Mouse (Mus musculus): ENCODE measurements around the gene Dok3. TPM values are rescaled to one million over a fixed set of nuclear protein-coding genes. Genes with fewer than 3 reads are reported as not detected.

Gene Dok3
- total and polyA plus RNA-seq, 3 experiments, result 3.8 to 13.9 (median 4.9) TPM

DNA sequence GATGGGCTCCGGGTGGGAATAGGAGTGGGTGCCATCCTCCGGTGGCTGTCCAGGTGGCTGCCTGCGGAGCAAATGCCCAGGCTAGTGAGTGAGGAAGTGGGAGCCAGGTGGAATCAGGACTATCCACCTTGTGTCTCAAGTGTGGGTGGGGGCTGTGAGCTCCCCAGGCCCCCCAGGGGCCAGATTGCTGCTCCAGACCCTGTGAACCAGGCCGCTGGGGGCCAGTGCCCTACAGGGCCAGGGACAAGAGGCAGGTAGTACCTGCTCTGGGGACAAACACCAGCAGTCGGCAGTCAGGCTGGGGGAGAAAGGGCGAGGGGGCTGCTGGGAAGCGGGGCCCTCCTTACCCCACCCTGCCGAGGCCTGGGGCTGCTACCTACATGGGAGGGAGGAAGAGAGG lies 52.8 kb downstream of the Dok3 start:
- DNase-seq, result no peak

DNA sequence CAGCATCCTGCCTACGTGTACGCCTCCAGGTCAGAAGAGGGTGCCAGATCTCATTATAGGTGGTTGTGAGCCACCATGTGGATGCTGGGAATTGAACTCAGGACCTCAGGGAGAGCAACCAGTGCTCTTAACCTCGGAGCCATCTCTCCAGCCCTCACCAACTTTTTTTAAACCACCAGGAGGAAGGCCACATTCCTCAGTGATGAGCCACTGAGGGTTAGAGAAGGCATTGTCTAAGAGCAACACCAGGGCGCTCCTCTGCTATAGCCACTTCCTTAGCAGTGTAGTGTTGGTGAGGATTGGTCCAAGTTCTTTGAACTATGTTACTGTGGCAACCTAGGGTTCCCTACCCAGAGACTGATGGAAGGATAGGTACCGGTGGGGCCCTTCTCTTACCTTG lies 53.3 kb downstream of the Dok3 start:
- DNase-seq, result no peak

DNA sequence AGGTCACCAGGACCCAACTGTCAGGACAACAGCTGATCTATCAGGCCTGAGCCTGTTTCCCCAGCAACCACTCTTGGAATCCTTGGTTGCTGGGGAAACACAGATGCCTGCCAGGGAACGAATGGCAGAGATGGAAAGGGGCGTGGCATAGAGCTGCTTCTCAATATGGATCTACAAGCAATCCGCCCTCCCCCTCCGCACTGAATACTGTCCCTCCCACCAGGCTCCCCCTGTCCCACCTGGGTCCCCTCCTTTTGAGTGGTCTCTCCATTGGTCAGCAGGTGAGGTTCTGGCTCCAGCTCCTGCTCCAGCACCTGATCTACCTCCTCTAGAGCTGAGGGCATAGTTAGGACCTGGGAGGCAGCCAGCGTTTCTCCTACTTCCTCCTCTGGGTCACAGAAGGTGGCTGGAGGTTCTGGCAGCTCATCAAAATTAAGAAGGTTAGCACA lies 54.5 kb downstream of the Dok3 start:
- no peak for DNase-seq

DNA sequence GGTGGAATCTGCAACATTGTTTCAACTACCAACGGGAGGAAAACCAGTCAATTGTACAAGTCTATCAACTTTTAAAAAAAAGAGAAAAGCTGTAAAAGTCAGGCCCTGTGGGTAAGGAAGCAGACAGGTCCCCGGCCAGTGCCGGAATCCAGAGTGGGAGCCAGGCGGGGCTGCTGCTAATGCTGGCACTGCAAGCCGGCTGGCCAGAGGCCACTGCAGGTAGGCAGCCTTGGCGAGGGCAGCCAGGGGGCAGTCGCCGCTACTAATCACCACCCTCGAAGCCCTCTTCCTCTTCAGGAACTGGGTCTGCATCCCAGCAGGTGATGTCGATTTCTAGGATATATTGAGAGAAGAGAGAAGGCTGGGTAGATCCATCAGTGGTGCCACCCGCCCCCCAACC lies 55.1 kb downstream of the Dok3 start:
- DNase-seq, result no peak

Small RNAs within 50 kb of the gene (microRNA-seq; reads per million reads assigned to microRNA genes)
- 2.4 to 2.5 reads per million in 2 experiments for gene Mir6944
- 0 reads per million in 2 experiments for gene Mir6945

Other genes starting within 250 kb of the Dok3 start
- 100 to 1,000 TPM; 160 to 164 TPM for gene Prelid1, start 208.8 kb downstream of the Dok3 start, total RNA-seq (2021)
- gene Prelid1, start 208.8 kb downstream of the Dok3 start, polyA plus RNA-seq (2012; rRNA removed), result 279 and 328 TPM in 2 replicates
- gene Rab24, start 207.3 kb downstream of the Dok3 start, total RNA-seq (2021), result 10 to 100 TPM; 39.3 to 70.0 TPM
- gene Rab24, start 207.3 kb downstream of the Dok3 start, polyA plus RNA-seq (2012; rRNA removed), result 91.7 and 105 TPM in 2 replicates
- gene Mxd3, start 199.5 kb downstream of the Dok3 start, total RNA-seq (2021), result 1 to 10 TPM; 1.2 to 1.7 TPM
- gene Mxd3, start 199.5 kb downstream of the Dok3 start, polyA plus RNA-seq (2012; rRNA removed), result 5.5 and 6.4 TPM in 2 replicates
- gene Lman2, start 166.5 kb downstream of the Dok3 start, total RNA-seq (2021), result 100 to 1,000 TPM; 111 to 119 TPM
- gene Lman2, start 166.5 kb downstream of the Dok3 start, polyA plus RNA-seq (2012; rRNA removed), result 90.6 and 113 TPM in 2 replicates
- gene Rgs14, start 159.6 kb downstream of the Dok3 start, total RNA-seq (2021), result under 1 TPM; 0.55 to 0.86 TPM
- gene Rgs14, start 159.6 kb downstream of the Dok3 start, polyA plus RNA-seq (2012; rRNA removed), result 1.3 and 1.7 TPM in 2 replicates
- gene Slc34a1, start 131.1 kb downstream of the Dok3 start, total RNA-seq (2021), result 1 to 10 TPM in 1 of 2 experiments, not detected in 1; 1.3 TPM
- 0.29 TPM in 1 of 2 replicates, not detected in the other for gene Slc34a1, start 131.1 kb downstream of the Dok3 start, polyA plus RNA-seq (2012; rRNA removed)
- not detected for gene Pfn3, start 114.1 kb downstream of the Dok3 start, total RNA-seq (2021)
- not detected in 2 replicates for gene Pfn3, start 114.1 kb downstream of the Dok3 start, polyA plus RNA-seq (2012; rRNA removed)
- 1 to 10 TPM in 1 of 2 experiments, not detected in 1; 1.5 TPM for gene F12, start 102.5 kb downstream of the Dok3 start, total RNA-seq (2021)
- 0.10 and 0.34 TPM in 2 replicates for gene F12, start 102.5 kb downstream of the Dok3 start, polyA plus RNA-seq (2012; rRNA removed)
- gene Grk6, start 84.2 kb downstream of the Dok3 start, total RNA-seq (2021), result 10 to 100 TPM; 28.4 to 36.5 TPM
- 48.5 and 70.5 TPM in 2 replicates for gene Grk6, start 84.2 kb downstream of the Dok3 start, polyA plus RNA-seq (2012; rRNA removed)
- gene Prr7, start 65.0 kb downstream of the Dok3 start, total RNA-seq (2021), result 1 to 10 TPM; 1.5 to 4.1 TPM
- gene Prr7, start 65.0 kb downstream of the Dok3 start, polyA plus RNA-seq (2012; rRNA removed), result 59.0 and 66.3 TPM in 2 replicates
- gene Dbn1, start 41.2 kb downstream of the Dok3 start, total RNA-seq (2021), result 10 to 100 TPM; 12.6 to 25.9 TPM
- 41.5 and 44.1 TPM in 2 replicates for gene Dbn1, start 41.2 kb downstream of the Dok3 start, polyA plus RNA-seq (2012; rRNA removed)
- 10 to 100 TPM; 15.2 to 19.5 TPM for gene Pdlim7, start 15.6 kb downstream of the Dok3 start, total RNA-seq (2021)
- 45.2 and 52.4 TPM in 2 replicates for gene Pdlim7, start 15.6 kb downstream of the Dok3 start, polyA plus RNA-seq (2012; rRNA removed)
- gene Ddx41, start 7.4 kb upstream of the Dok3 start, total RNA-seq (2021), result 10 to 100 TPM; 44.6 to 53.4 TPM
- gene Ddx41, start 7.4 kb upstream of the Dok3 start, polyA plus RNA-seq (2012; rRNA removed), result 56.6 and 57.3 TPM in 2 replicates
- 10 to 100 TPM; 32.0 to 41.2 TPM for gene Fam193b, start 41.8 kb upstream of the Dok3 start, total RNA-seq (2021)
- 99.6 and 110 TPM in 2 replicates for gene Fam193b, start 41.8 kb upstream of the Dok3 start, polyA plus RNA-seq (2012; rRNA removed)
- gene Tmed9, start 44.4 kb upstream of the Dok3 start, total RNA-seq (2021), result 100 to 1,000 TPM; 127 to 184 TPM
- gene Tmed9, start 44.4 kb upstream of the Dok3 start, polyA plus RNA-seq (2012; rRNA removed), result 54.9 and 71.9 TPM in 2 replicates
- 10 to 100 TPM; 13.0 to 13.7 TPM for gene B4galt7, start 70.6 kb upstream of the Dok3 start, total RNA-seq (2021)
- 20.9 and 22.7 TPM in 2 replicates for gene B4galt7, start 70.6 kb upstream of the Dok3 start, polyA plus RNA-seq (2012; rRNA removed)
- gene Caml, start 93.7 kb upstream of the Dok3 start, total RNA-seq (2021), result 10 to 100 TPM; 30.9 to 32.4 TPM
- gene Caml, start 93.7 kb upstream of the Dok3 start, polyA plus RNA-seq (2012; rRNA removed), result 12.9 and 13.2 TPM in 2 replicates
- gene Ddx46, start 105.7 kb upstream of the Dok3 start, total RNA-seq (2021), result 10 to 100 TPM; 33.6 to 40.4 TPM
- 6.8 and 9.1 TPM in 2 replicates for gene Ddx46, start 105.7 kb upstream of the Dok3 start, polyA plus RNA-seq (2012; rRNA removed)
- gene B230219D22Rik, start 163.8 kb upstream of the Dok3 start, total RNA-seq (2021), result 10 to 100 TPM; 51.3 to 61.4 TPM
- gene B230219D22Rik, start 163.8 kb upstream of the Dok3 start, polyA plus RNA-seq (2012; rRNA removed), result 16.5 and 19.5 TPM in 2 replicates
- 10 to 100 TPM; 53.5 to 81.2 TPM for gene Txndc15, start 185.4 kb upstream of the Dok3 start, total RNA-seq (2021)
- gene Txndc15, start 185.4 kb upstream of the Dok3 start, polyA plus RNA-seq (2012; rRNA removed), result 72.3 and 73.9 TPM in 2 replicates
- gene Pcbd2, start 198.1 kb upstream of the Dok3 start, total RNA-seq (2021), result 10 to 100 TPM; 73.8 to 81.6 TPM
- gene Pcbd2, start 198.1 kb upstream of the Dok3 start, polyA plus RNA-seq (2012; rRNA removed), result 16.0 and 16.1 TPM in 2 replicates

Measured in adrenal gland, adult 2 months (tissue).